Mouse (Mus musculus) liver, adult 2 months (tissue): ENCODE measurements around the gene Ak1. TPM values are rescaled to one million over a fixed set of nuclear protein-coding genes. Genes with fewer than 3 reads are reported as not detected.

Source experiments
- DNase-seq: peaks from one replicate; pipeline ENCODE4 v3.0.0-alpha.2; 2011; ENCODE audit warnings: low read depth, low spot score; ENCODE audit errors: extremely low read depth
- H3K27ac ChIP-seq: fragments of 200-500 bp; replicated peaks from 2 replicates; pipeline ENCODE4 v1.5.1; 2012; ENCODE audit warnings: low read depth, mild to moderate bottlenecking, control low read depth, inconsistent platforms, low read length; ENCODE audit not compliant: insufficient read depth
- H3K27me3 ChIP-seq: fragments of 200-500 bp; 2 replicates; pipeline ENCODE4 v1.6.1; 2012; ENCODE audit warnings: mild to moderate bottlenecking, moderate library complexity, low read length, inconsistent platforms; ENCODE audit not compliant: control insufficient read depth, insufficient read depth
- H3K36me3 ChIP-seq: fragments of 200-500 bp; 2 replicates; pipeline ENCODE4 v1.6.1; 2012; ENCODE audit warnings: low read length, inconsistent platforms; ENCODE audit not compliant: control insufficient read depth, insufficient read depth
- H3K4me1 ChIP-seq: fragments of 200-500 bp; 2 replicates; pipeline ENCODE4 v1.6.1; 2011; ENCODE audit warnings: low read length; ENCODE audit not compliant: control insufficient read depth, insufficient read depth
- H3K4me3 ChIP-seq: fragments of 200-500 bp; 2 replicates; pipeline ENCODE4 v1.5.1; 2011; ENCODE audit warnings: low read depth, mild to moderate bottlenecking, control low read depth, low read length, moderate library complexity; ENCODE audit not compliant: insufficient read depth
- H3K79me2 ChIP-seq: fragments of 200-500 bp; 2 replicates; pipeline ENCODE4 v1.6.1; 2012; ENCODE audit warnings: inconsistent platforms, mild to moderate bottlenecking, low read length, moderate library complexity; ENCODE audit not compliant: control insufficient read depth, insufficient read depth
- H3K9ac ChIP-seq: fragments of 200-500 bp; 2 replicates; pipeline ENCODE4 v1.6.1; 2012; ENCODE audit warnings: low read depth, mild to moderate bottlenecking, control low read depth, inconsistent platforms, low read length
- CTCF ChIP-seq: fragments of 200-500 bp; IDR thresholded peaks from 2 replicates; pipeline ENCODE4 v1.5.1; 2011; ENCODE audit warnings: low read depth, low read length, control low read depth
- POLR2A ChIP-seq: fragments of 200-500 bp; IDR thresholded peaks from 2 replicates; pipeline ENCODE4 v1.6.1; 2011; ENCODE audit warnings: low read length, control low read depth; ENCODE audit not compliant: insufficient read depth; ENCODE audit errors: extremely low read depth
- WGBS: fragments of 180-500 bp; shearing (Covaris S2); methylation state at CpG from one replicate; pipeline ENCODE4 v1.1.7; 2018; 5-methylcytosine and 5-hydroxymethylcytosine counted together
- polyA plus RNA-seq: library from polyadenylated mRNA; depleted of rRNA; stranded (reverse); fragments of >200 nt; gene quantifications from 2 replicates; pipeline ENCODE4 v1.2.3, GENCODE M21; 2012
- total RNA-seq: library from RNA; depleted of rRNA; stranded (reverse); fragments of >200 nt; gene quantifications from 2 replicates; pipeline ENCODE4 v1.2.3, GENCODE M21; 2014

The Ak1 gene
- total and polyA plus RNA-seq, 2 experiments, result 0.26 to 1.4 TPM

DNA sequence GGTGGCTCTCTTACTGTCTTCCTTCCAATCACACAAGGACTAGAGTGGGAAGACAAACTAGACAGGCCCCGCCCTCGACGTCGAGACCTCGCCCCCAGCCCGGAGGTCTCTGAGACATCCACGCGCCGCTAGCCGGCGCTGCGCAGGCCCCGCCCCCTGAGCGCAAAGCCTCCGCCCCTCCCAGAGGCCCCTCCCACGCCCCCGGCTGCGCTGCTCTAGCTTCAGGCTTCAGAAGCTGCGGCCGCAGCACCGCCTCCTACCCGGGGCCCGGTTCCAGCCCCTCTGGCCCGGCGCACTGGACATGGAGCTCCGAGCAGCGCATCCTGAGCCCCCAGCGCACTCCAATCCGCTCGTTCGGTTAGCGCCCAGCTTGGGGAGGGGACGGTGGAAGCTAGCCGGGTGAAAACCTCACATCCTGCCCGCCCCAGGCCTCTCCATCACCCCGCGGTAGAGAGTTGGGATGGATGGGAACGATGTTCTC lies 34.6 kb upstream of the Ak1 start, which contains the start of gene St6galnac4:
St6galnac4 (plus strand) TSS at position 225 of the 481 bp plus-strand sequence.
- peak; percentile 53 for DNase-seq
- peaks cover 13% of the 10 kb centered on the region for H3K4me1 ChIP-seq
- no peaks in the 10 kb centered on the region for H3K27me3 ChIP-seq
- H3K36me3 ChIP-seq, result no peaks in the 10 kb centered on the region
- H3K9ac ChIP-seq, result peak within 1 kb of the TSS; percentile 70
- H3K4me3 ChIP-seq, result peak within 1 kb of the TSS; percentile 72
- H3K79me2 ChIP-seq, result no peaks in the 10 kb centered on the region
- TF ChIP-seq CTCF, result peak; percentile 41; the same call in 1 of the 2 replicates
- peak; percentile 40; the same call in 1 of the 2 replicates for TF ChIP-seq POLR2A
- no peak within 1 kb of the TSS for H3K27ac ChIP-seq
- 4% methylated on average over 38 of the region's 38 CpGs for WGBS

DNA sequence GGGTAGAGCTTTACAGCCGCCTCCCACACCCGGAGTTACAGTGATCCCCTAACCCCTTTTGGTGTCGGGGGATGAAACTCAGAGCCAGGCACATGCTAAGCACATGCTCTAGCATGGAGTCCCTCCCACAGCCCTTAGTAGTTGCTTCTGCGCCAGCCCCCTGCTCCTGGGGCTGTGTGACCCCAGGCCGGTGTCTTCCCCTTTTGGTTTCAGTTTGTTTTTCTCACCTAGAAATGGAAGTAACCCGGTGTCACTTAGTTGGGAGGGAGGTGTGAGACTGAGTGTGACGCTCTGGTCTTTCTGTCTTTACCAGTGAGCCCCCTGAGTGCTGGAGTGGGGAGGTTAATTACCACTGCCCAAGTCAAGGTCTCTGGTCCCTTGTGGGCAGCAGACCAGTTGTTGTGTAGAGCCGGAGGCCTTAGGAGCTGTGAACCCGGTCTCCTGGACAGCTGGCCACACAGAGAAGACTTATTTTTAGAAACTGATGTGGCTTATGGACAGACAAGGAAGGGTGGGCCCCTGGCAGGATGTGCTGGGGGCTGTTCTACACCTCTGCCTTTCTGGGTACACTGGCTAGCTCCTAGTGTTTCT lies 33.7 kb upstream of the Ak1 start:
- Histone ChIP-seq H3K4me1 (peaks cover 13% of the 10 kb centered on the region), H3K79me2 (no peaks in the 10 kb centered on the region), H3K27me3 (no peaks in the 10 kb centered on the region), H3K4me3 (peak overlapping the region; percentile 72; the same call in 1 of the 2 replicates), H3K9ac (peak overlapping the region; percentile 26), H3K36me3 (no peaks in the 10 kb centered on the region), H3K27ac (no peak overlapping the region)
- WGBS, result 57% methylated on average over 9 of the region's 9 CpGs
- no peak for DNase-seq
- no peak for TF ChIP-seq CTCF
- no peak for TF ChIP-seq POLR2A

DNA sequence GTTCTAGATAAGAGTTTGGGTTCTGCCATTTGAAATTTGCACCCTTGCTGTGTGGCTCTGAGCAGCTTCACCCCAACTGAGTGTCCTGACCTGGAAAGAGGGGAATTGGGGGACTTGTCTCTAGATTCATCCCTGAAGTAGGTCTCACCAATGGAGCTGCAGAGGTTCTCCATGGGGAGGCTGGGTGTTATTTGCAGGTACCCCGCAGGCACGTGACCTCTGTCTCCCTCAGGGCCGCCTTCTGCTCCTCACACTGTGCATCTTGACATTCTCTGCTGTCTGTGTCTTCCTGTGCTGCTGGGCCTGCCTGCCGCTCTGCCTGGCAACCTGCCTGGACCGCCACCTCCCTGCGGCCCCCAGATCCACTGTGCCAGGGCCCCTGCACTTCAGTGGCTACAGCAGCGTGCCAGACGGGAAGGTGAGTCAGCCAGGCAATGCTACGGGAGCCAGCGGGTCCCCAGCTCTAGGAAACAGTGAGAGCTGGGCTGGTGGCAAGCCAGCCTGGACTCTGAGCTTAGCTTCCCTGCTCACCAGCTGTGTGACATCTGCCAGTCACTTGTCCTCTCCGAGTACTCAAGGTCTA lies 32.3 kb upstream of the Ak1 start:
- WGBS, result 44% methylated on average over 11 of the region's 11 CpGs
- no peak overlapping the region for H3K4me3 ChIP-seq
- no peak for TF ChIP-seq CTCF
- no peak for TF ChIP-seq POLR2A
- peaks cover 12% of the 10 kb centered on the region for H3K4me1 ChIP-seq
- H3K79me2 ChIP-seq, result no peaks in the 10 kb centered on the region
- no peaks in the 10 kb centered on the region for H3K36me3 ChIP-seq
- peak; percentile 49 for DNase-seq
- H3K27ac ChIP-seq, result no peak overlapping the region; the same call in 1 of the 2 replicates
- H3K27me3 ChIP-seq, result no peaks in the 10 kb centered on the region
- H3K9ac ChIP-seq, result peak overlapping the region; percentile 17; the same call in 1 of the 2 replicates

DNA sequence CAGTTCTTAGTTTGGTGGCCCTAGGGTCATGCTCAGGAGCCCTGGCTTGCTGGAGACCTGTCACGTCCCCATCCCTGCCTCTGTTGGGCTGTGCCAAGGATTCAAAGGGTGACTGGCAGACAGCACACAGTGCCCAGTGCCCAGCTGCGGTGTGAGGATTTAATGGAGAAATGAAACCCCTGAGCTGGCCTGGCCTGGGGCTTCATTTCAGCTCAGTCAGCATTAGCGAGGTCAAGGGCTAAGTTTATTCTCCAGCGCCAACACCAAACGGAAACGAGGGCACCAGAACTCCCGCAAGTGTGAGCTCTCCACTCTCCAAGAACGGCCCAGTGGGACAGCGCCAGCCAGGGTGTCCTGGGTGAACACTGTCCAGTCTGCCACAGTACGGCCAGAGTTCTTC lies 31.3 kb upstream of the Ak1 start:
- no peak overlapping the region for H3K9ac ChIP-seq
- no peak overlapping the region for H3K4me3 ChIP-seq
- 14% methylated on average over 10 of the region's 10 CpGs for WGBS
- H3K36me3 ChIP-seq, result no peaks in the 10 kb centered on the region
- H3K4me1 ChIP-seq, result peaks cover 12% of the 10 kb centered on the region
- no peak for TF ChIP-seq POLR2A
- TF ChIP-seq CTCF, result no peak
- no peaks in the 10 kb centered on the region for H3K79me2 ChIP-seq
- H3K27ac ChIP-seq, result peak overlapping the region; percentile 46
- DNase-seq, result peak; percentile 91
- no peaks in the 10 kb centered on the region for H3K27me3 ChIP-seq

DNA sequence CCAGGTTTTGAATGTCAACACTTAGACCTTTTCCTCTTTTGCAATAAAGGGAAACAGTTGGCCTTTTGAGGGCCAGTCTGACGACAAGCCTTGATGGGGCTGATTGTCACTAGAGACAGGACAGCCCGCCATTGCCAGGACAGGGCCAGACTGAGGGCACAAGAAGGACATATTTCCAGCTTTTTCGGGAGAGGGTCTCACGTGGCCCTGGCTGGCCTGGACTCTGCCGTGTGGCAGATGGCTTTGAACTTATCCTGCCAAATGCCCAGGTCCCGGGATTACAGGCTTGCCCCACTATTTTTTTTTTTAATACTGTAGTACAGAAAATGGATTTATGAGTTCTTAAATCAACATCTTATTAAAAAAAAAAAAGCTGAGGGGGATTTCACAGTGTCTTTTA lies 30.3 kb upstream of the Ak1 start:
- no peak overlapping the region for H3K27ac ChIP-seq
- no peaks in the 10 kb centered on the region for H3K27me3 ChIP-seq
- H3K36me3 ChIP-seq, result no peaks in the 10 kb centered on the region
- peaks cover 12% of the 10 kb centered on the region for H3K4me1 ChIP-seq
- TF ChIP-seq POLR2A, result no peak
- TF ChIP-seq CTCF, result no peak
- WGBS, result 86% methylated on average over 6 of the region's 6 CpGs
- H3K9ac ChIP-seq, result no peak overlapping the region
- H3K79me2 ChIP-seq, result no peaks in the 10 kb centered on the region
- DNase-seq, result no peak
- no peak overlapping the region for H3K4me3 ChIP-seq

DNA sequence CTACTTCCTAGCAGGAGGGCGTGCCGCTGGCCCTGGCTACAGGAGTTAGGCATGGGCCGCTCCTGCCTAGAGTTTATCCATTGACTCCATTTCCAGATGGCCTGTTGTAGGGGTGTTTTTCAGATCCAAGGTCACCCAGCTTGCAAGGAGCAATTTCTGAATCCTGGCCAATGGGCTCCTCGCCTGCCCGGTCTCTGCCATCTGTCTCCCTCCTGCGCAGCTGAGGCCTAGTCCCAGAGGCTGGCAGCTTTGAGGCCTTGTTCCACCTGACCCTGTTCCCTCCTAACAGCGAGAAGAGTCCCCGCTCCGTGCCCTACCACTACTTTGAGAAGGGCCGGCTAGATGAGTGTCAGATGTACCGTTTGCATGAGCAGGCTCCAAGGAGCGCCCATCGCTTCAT lies 24.8 kb upstream of the Ak1 start:
- no peak for TF ChIP-seq POLR2A
- no peak for TF ChIP-seq CTCF
- no peaks in the 10 kb centered on the region for H3K4me1 ChIP-seq
- H3K4me3 ChIP-seq, result no peak overlapping the region
- no peak for DNase-seq
- no peak overlapping the region for H3K9ac ChIP-seq
- 96% methylated on average over 13 of the region's 13 CpGs for WGBS
- H3K27ac ChIP-seq, result no peak overlapping the region
- H3K27me3 ChIP-seq, result no peaks in the 10 kb centered on the region
- no peaks in the 10 kb centered on the region for H3K36me3 ChIP-seq
- no peaks in the 10 kb centered on the region for H3K79me2 ChIP-seq
